Mouse (Mus musculus): Measurements from ENCODE around the gene Nsg2.

The Nsg2 gene

GRCm38 (mm10) chr11:32011867-32012603 lies 11.8 kb downstream of the Nsg2 start:
- no peak for DNase-seq (ENCODE audit: low read depth, low spot score)

DNA sequence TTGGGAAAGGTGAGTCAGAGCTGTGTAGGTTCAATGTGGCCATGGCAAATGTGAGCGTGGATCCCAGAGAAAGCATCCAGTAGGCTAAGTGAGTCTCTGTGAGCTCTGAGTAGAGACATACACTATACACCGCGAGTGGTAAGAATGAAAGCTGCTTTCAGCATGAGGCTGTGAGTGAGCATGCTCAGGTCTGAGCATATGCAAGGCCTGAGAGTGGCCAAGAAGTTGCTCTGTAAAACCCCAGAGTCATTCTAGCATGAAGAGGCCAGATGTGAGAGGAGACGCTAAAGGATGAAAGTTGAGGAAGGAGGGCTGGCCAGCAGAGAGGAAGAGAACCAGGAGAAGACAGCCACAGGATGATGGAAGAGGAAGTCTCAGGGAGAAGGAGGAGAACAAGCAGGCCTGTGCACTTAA lies 12.8 kb downstream of the Nsg2 start:
- DNase-seq (ENCODE audit: low read depth, low spot score) = no peak

DNA sequence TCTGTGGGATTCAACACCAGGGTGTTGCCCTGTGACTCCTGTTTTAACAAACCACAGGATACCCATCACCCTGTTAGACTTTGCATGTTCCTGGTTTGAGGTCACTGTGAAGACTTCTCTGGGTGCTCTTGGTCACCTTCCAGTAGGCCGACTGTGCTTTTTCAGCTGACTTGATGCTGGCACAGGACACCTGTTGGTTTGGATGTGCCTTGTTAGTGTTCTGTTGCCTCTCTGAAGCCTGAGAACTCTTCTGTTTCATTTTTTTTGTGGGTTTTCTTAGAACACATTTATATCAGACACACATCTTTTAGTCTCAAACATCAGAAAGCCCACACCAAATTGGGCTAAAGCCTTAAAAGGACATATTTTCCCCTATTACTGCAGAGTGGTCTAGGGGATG lies 13.3 kb downstream of the Nsg2 start:
- DNase-seq (ENCODE audit: low read depth, low spot score) = no peak

DNA sequence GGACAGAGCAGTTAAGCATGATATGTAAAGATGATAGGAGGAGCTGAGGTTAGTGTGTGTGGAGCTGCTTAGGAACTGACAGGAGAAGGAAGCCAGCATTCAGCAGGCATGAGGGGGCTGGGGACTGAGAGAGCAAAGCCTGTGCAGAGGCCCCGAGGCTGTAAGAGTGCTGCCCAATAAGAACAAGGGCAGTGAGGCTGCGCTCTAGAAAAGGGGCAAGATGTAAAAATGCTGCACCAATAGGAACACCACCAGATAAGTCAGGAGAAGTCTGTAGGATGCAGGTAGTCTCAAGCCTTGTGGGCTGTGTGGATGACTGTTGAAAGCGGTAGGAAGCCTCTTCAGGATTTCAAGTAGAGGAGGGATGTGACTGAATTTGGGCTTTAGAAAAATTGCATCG lies 17.9 kb downstream of the Nsg2 start:
- DNase-seq (ENCODE audit: low read depth, low spot score) = no peak

- no peak for DNase-seq (ENCODE audit: low read depth, low spot score)
Measured at GRCm38 (mm10) chr11:32020031-32020965, 20.0 kb downstream of the Nsg2 start.

GRCm38 (mm10) chr11:32026634-32027033 lies 26.4 kb downstream of the Nsg2 start:
- no peak for DNase-seq (ENCODE audit: low read depth, low spot score)

GRCm38 (mm10) chr11:32027474-32028342 lies 27.4 kb downstream of the Nsg2 start:
- no peak for DNase-seq (ENCODE audit: low read depth, low spot score)

GRCm38 (mm10) chr11:32028605-32029004 lies 28.3 kb downstream of the Nsg2 start:
- no peak for DNase-seq (ENCODE audit: low read depth, low spot score)

- no peak for DNase-seq (ENCODE audit: low read depth, low spot score)
Measured at GRCm38 (mm10) chr11:32029356-32029755, 29.1 kb downstream of the Nsg2 start.

GRCm38 (mm10) chr11:32031396-32031795 lies 31.1 kb downstream of the Nsg2 start:
- no peak for DNase-seq (ENCODE audit: low read depth, low spot score)

GRCm38 (mm10) chr11:32032053-32032452 lies 31.8 kb downstream of the Nsg2 start:
- DNase-seq (ENCODE audit: low read depth, low spot score) = no peak

- no peak for DNase-seq (ENCODE audit: low read depth, low spot score)
Measured at GRCm38 (mm10) chr11:32035831-32036230, 35.6 kb downstream of the Nsg2 start.

GRCm38 (mm10) chr11:32039656-32040055 lies 39.4 kb downstream of the Nsg2 start:
- no peak for DNase-seq (ENCODE audit: low read depth, low spot score)

- DNase-seq (ENCODE audit: low read depth, low spot score) = no peak
Measured at GRCm38 (mm10) chr11:32057389-32057788, 57.1 kb downstream of the Nsg2 start.

DNA sequence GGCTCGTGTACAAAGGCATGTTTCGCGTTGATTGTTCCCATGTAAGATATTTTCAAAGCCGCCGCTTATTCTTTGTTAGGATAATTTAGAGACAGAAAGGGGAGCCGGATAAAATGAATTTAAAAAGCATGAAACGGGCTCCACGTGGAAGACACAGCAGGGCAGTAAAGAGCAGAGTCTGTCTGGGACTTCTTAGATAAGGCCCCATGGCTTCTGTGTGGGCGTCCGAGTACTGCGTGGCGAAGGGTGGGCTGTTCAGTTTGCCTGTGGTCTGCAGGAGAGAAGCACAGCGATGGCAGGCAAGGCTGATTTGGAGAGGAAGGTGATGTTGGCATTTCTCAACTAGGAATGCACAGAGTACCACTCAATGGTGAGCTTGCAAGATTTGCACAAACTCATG lies 57.6 kb downstream of the Nsg2 start:
- DNase-seq (ENCODE audit: low read depth, low spot score) = no peak

DNA sequence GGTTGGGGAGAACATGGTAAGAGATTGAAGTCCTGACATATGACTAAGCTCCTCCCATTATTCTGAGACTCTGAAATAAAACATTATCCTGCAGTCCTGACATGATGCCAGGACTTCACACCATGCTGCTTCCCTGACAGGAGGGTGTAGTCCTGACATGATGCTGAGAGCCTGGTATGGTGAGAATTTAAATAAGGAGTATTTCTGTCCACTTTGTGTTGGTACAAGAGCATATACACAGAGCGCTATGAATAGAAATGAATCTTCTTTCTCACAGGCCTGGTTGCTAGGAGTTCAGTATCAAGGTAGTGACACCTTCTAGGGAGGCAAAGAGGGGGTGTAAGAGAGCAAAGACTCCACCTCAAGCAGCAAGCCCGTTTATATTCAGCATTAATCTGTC lies 60.8 kb downstream of the Nsg2 start:
- DNase-seq (ENCODE audit: low read depth, low spot score) = no peak

- DNase-seq (ENCODE audit: low read depth, low spot score) = no peak
Measured at GRCm38 (mm10) chr11:32061874-32062273, 61.6 kb downstream of the Nsg2 start.

DNA sequence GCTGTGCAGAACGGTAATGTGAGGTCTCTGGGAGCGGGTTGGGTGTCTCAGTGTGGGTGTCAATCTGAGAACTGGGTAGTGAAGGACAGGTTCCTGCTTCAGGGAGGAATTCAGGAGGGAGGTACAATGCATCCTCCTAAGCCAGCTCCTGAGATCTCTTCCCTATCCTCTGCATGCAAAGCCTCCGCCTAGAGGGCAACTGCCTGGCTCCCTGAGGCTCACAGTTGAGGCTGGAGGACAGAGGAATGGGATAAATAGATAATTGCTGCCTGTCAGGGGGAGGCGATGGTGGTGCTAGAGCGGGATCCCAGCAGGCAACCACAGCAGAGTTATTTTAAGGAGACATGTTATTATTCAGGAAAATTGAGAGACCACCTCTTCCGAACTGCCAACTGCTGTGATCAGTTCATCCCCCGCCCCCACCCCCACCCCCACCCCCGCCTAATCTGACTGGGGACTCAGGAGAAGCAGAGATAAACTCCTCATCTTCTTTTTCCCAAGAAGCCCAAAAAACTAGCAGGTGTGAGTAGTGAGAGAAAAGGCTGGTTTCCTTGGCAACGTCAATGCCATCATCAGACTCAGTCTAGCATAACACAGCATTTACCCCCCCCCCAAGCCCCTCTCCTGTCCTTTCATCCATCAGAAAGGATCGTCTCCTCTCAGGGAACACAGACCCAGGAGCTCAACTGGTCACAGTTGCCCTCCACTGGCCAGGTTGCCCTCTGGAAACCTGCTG lies 63.7 kb downstream of the Nsg2 start:
- no peak for DNase-seq (ENCODE audit: low read depth, low spot score)

GRCm38 (mm10) chr11:32064511-32064862 lies 64.2 kb downstream of the Nsg2 start:
- DNase-seq (ENCODE audit: low read depth, low spot score) = no peak

DNA sequence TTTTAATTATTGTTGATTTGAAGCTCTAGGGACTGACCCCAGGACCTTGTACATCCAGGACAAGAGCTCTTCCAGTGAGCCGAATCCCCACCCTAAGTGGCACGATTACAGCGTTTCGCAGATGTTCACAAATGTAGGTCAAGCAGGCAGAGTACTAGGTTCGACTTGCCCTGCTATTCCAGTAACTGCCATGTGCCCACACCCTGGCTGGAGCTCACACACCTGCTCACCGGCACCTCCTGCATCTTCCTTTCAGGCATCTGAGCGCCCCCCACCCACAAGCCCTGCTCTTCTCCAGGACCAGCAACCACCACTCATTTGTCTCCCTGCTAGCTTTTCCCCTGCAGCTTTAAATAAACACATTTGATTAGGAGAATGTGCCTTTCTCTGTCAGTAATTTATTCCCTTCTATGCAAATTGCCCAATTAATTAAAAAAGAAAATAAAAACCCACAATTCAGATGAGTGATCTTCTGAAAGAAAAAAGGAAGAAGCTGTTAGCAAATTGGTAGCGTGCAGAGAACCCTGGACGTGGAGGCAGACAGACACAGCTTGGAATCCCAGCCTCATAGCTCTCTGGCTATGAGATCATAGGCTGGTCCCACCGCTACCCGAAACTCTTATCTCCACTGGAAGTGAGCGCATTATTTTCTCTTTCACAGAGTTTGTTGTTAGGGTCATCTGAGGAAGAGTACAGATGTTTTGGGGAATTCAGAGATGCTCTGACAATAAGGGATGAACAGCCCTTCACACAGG lies 68.7 kb downstream of the Nsg2 start:
- no peak for DNase-seq (ENCODE audit: low read depth, low spot score)

Data from c-Kit-negative CD71-positive TER-119-positive erythroid progenitor cells, embryonic 14.5 days (primary cell).